Mouse (Mus musculus) midbrain, embryonic 11.5 days (tissue): ENCODE measurements at regions not wholly inside any gene's neighbourhood (a gene's known extent, or its start where the extent isn't known, plus 50 kb on each side); places are given as distances from the start of the nearest gene placed in this dataset.

Source experiments
- ATAC-seq: fragments of 200-750 bp; cut with Nextera tagmentation; 2 replicates; pipeline ENCODE4 v1.8.0; 2017; ENCODE audit warnings: moderate TSS enrichment, moderate library complexity; ENCODE audit not compliant: low FRiP score
- DNase-seq: peaks from one replicate; pipeline ENCODE4 v3.0.0; 2015; ENCODE audit warnings: low spot score; ENCODE audit errors: missing footprints
- H3K27ac ChIP-seq: fragments of 300-500 bp; sonication (generic); 2 replicates; pipeline ENCODE4 v1.5.1; 2014; ENCODE audit warnings: low read depth, low read length
- H3K27me3 ChIP-seq: fragments of 300-500 bp; sonication (generic); 2 replicates; pipeline ENCODE4 v1.6.1; 2014; ENCODE audit warnings: mild to moderate bottlenecking, low read length, moderate library complexity, mixed read lengths; ENCODE audit not compliant: control insufficient read depth, insufficient read depth
- H3K36me3 ChIP-seq: fragments of 300-500 bp; sonication (generic); 2 replicates; pipeline ENCODE4 v1.6.1; 2014; ENCODE audit warnings: mild to moderate bottlenecking, low read length, moderate library complexity, mixed read lengths; ENCODE audit not compliant: control insufficient read depth, insufficient read depth
- H3K4me1 ChIP-seq: fragments of 300-500 bp; sonication (generic); 2 replicates; pipeline ENCODE4 v1.6.1; 2014; ENCODE audit warnings: low read length; ENCODE audit not compliant: control insufficient read depth, insufficient read depth
- H3K4me2 ChIP-seq: fragments of 300-500 bp; sonication (generic); 2 replicates; pipeline ENCODE4 v1.6.1; 2014; ENCODE audit warnings: mild to moderate bottlenecking, moderate library complexity
- H3K4me3 ChIP-seq: fragments of 300-500 bp; sonication (generic); 2 replicates; pipeline ENCODE4 v1.5.1; 2014; ENCODE audit warnings: low read depth, low read length
- H3K9ac ChIP-seq: fragments of 300-500 bp; sonication (generic); 2 replicates; pipeline ENCODE4 v1.6.1; 2014; ENCODE audit warnings: low read length
- H3K9me3 ChIP-seq: fragments of 300-500 bp; sonication (generic); 2 replicates; pipeline ENCODE4 v1.6.1; 2016; ENCODE audit warnings: low read length; ENCODE audit not compliant: control insufficient read depth
- WGBS: fragments of 180-500 bp; shearing (Covaris S2); extraction: QIAGEN DNeasy Blood & Tissue Kit; methylation state at CpG from one replicate; pipeline ENCODE4 v1.1.7; 2014; 5-methylcytosine and 5-hydroxymethylcytosine counted together

- Histone ChIP-seq H3K4me3 (no peak overlapping the region), H3K4me1 (no peaks in the 10 kb centered on the region), H3K9ac (no peak overlapping the region), H3K9me3 (no peaks in the 10 kb centered on the region), H3K27ac (no peak overlapping the region), H3K36me3 (no peaks in the 10 kb centered on the region), H3K27me3 (no peaks in the 10 kb centered on the region), H3K4me2 (no peak overlapping the region)
- ATAC-seq (no peak), DNase-seq (no peak)
- WGBS, result 91% methylated on average over 4 of the region's 4 CpGs
Observed at GRCm38 (mm10) chr3:41171772-41172171, 88.9 kb upstream of the Pgrmc2 start.

DNA sequence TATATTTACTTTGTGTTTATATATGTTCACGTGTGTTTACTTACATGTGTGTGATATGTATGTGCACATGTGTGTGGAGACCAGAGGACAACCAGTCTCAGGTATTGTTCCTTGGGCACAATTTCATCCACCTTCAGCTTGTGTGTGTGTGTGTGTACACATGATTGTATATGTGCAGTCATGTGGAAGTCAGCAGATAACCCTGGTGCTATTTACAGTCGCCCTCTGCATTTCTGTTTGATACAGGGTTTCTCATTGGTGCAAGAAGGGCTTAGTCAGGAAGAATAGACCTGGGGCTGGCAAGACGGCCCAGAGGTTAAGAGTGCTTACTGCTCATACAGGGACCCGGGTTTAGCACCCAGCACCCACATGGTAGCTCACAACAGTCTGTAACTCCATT, 88.5 kb upstream of the Pgrmc2 start:
- Histone ChIP-seq H3K9me3 (no peaks in the 10 kb centered on the region), H3K9ac (no peak overlapping the region), H3K4me3 (no peak overlapping the region), H3K27me3 (no peaks in the 10 kb centered on the region), H3K27ac (no peak overlapping the region), H3K4me1 (no peaks in the 10 kb centered on the region), H3K4me2 (no peak overlapping the region), H3K36me3 (no peaks in the 10 kb centered on the region)
- WGBS, result 86% methylated on average over 4 of the region's 4 CpGs
- no peak for ATAC-seq
- DNase-seq, result no peak

- Histone ChIP-seq H3K27me3 (no peaks in the 10 kb centered on the region), H3K27ac (no peak overlapping the region)
- no peak for DNase-seq
Observed at GRCm38 (mm10) chr3:41170566-41170965, 87.7 kb upstream of the Pgrmc2 start.

DNA sequence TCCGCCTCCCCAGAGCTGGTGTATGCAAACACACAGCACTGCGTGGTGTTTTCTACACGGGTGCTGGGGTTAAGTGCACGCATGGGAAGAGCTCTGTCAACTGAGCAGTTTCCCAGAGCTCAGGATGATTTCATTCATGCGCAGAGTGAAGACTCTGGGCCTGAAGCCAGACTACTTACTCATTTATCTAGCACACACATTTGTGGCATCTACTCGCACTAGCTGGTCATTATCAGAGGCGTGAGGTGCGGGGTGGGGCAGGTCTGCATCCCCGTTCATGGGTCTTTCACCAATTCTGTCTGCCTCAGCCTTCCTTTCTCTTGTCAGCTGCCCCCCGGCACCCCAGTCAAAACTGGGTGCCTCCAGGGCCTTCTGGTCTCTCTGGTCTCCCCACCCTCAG, 86.6 kb upstream of the Pgrmc2 start:
- ATAC-seq, result no peak
- DNase-seq, result no peak
- H3K9ac ChIP-seq, result no peak overlapping the region
- H3K27ac ChIP-seq, result no peak overlapping the region
- no peak overlapping the region for H3K4me3 ChIP-seq
- WGBS, result 91% methylated on average over 10 of the region's 10 CpGs
- H3K4me1 ChIP-seq, result no peaks in the 10 kb centered on the region
- H3K9me3 ChIP-seq, result no peaks in the 10 kb centered on the region
- H3K4me2 ChIP-seq, result no peak overlapping the region
- no peaks in the 10 kb centered on the region for H3K27me3 ChIP-seq
- no peaks in the 10 kb centered on the region for H3K36me3 ChIP-seq

More at GRCm38 (mm10) chr3:41170566-41170965, 87.7 kb upstream of the Pgrmc2 start:
- H3K36me3 ChIP-seq, result no peaks in the 10 kb centered on the region
- ATAC-seq, result no peak
- no peaks in the 10 kb centered on the region for H3K9me3 ChIP-seq
- H3K4me2 ChIP-seq, result no peak overlapping the region
- H3K9ac ChIP-seq, result no peak overlapping the region
- no peak overlapping the region for H3K4me3 ChIP-seq
- no peaks in the 10 kb centered on the region for H3K4me1 ChIP-seq
- WGBS, result 76% methylated on average over 6 of the region's 6 CpGs

GRCm38 (mm10) chr3:41168181-41168967, 85.5 kb upstream of the Pgrmc2 start:
- no peaks in the 10 kb centered on the region for H3K9me3 ChIP-seq
- DNase-seq (no peak), ATAC-seq (no peak)
- H3K36me3 ChIP-seq, result no peaks in the 10 kb centered on the region
- H3K4me3 ChIP-seq, result no peak overlapping the region
- no peaks in the 10 kb centered on the region for H3K27me3 ChIP-seq
- H3K9ac ChIP-seq, result no peak overlapping the region
- H3K4me2 ChIP-seq, result no peak overlapping the region
- no peaks in the 10 kb centered on the region for H3K4me1 ChIP-seq
- 85% methylated on average over 11 of the region's 11 CpGs for WGBS
- no peak overlapping the region for H3K27ac ChIP-seq

DNA sequence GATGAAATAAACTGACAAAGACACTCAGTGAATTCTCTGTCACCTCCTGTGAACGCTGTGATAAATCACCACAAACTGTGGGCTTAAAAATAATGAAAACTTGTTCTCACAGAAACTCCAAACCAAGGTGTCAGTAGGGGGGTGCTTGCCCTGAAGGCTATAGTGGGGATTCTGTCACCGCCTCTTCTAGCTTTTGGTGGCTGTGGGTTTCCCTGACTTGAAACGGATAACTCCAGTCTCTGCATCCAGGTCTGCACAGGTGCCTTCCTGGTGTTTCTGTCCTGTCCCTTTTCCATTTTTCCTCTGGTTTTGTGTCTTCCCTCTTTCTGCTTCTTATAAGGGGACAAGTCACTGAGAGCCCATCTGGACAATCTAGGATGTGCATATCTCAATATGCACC, 84.6 kb upstream of the Pgrmc2 start:
- WGBS, result 95% methylated on average over 3 of the region's 3 CpGs
- Histone ChIP-seq H3K36me3 (no peaks in the 10 kb centered on the region), H3K9ac (no peak overlapping the region), H3K27ac (no peak overlapping the region), H3K4me2 (no peak overlapping the region), H3K4me1 (no peaks in the 10 kb centered on the region), H3K9me3 (no peaks in the 10 kb centered on the region), H3K4me3 (no peak overlapping the region), H3K27me3 (no peaks in the 10 kb centered on the region)
- ATAC-seq (no peak), DNase-seq (no peak)

DNA sequence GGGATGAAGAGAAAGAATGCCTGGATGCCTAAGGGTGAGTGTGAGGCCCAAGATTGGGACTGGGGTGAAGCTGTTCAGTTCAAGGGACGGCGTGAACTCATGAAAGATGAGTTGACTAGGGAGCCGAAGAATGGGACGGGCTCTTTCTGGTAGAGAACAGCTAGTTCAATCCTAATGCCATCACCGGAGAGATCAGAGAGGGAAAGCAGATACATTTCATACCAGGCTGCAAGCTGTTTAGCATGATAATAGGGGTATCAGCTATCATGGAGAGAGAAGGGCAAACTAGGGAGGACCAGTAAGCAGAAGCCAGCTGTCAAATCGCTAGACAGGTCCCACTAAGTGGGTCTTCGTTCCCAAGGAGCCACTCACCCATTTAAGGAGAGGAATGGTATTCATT, 81.9 kb upstream of the Pgrmc2 start:
- no peak overlapping the region for H3K9ac ChIP-seq
- H3K9me3 ChIP-seq, result no peaks in the 10 kb centered on the region
- H3K4me1 ChIP-seq, result no peaks in the 10 kb centered on the region
- no peaks in the 10 kb centered on the region for H3K27me3 ChIP-seq
- H3K4me3 ChIP-seq, result no peak overlapping the region
- DNase-seq (no peak), ATAC-seq (no peak)
- no peaks in the 10 kb centered on the region for H3K36me3 ChIP-seq
- H3K4me2 ChIP-seq, result no peak overlapping the region
- H3K27ac ChIP-seq, result no peak overlapping the region
- 80% methylated on average over 7 of the region's 7 CpGs for WGBS

DNA sequence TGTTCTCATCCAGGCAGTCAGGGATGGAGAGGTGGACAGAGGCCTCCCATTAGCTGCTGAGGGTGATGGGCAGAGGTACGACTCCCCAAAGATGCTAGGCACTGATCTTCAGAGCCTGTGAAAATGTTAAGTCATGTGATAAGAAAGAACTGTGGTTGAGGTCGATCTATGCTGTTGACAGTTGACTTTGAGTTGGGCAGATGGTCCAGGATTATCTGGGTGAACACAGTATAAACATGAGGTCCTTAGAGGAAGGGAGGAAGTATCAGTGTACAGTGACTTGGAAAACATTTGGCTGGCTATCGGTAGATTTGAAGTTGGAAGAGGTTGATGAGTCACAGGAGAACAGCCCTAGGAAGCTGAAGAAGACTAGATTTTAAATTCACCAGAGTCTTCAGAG, 80.9 kb upstream of the Pgrmc2 start:
- DNase-seq (no peak), ATAC-seq (no peak)
- no peak overlapping the region for H3K9ac ChIP-seq
- H3K4me2 ChIP-seq, result no peak overlapping the region
- no peak overlapping the region for H3K4me3 ChIP-seq
- H3K4me1 ChIP-seq, result no peaks in the 10 kb centered on the region
- 85% methylated on average over 3 of the region's 3 CpGs for WGBS
- H3K9me3 ChIP-seq, result no peaks in the 10 kb centered on the region
- no peaks in the 10 kb centered on the region for H3K36me3 ChIP-seq
- H3K27ac ChIP-seq, result no peak overlapping the region
- no peaks in the 10 kb centered on the region for H3K27me3 ChIP-seq

GRCm38 (mm10) chr3:41162514-41162913, 79.7 kb upstream of the Pgrmc2 start:
- ATAC-seq, result no peak

More at GRCm38 (mm10) chr3:41162514-41162913, 79.7 kb upstream of the Pgrmc2 start:
- Histone ChIP-seq H3K27me3 (no peaks in the 10 kb centered on the region), H3K27ac (no peak overlapping the region), H3K9me3 (no peaks in the 10 kb centered on the region), H3K4me2 (no peak overlapping the region), H3K4me3 (no peak overlapping the region), H3K36me3 (no peaks in the 10 kb centered on the region), H3K4me1 (no peaks in the 10 kb centered on the region), H3K9ac (no peak overlapping the region)
- 90% methylated on average over 1 of the region's 1 CpGs for WGBS
- DNase-seq, result no peak
